Mouse (Mus musculus): ENCODE results near the gene Arhgdig. TPM values are rescaled to one million over a fixed set of nuclear protein-coding genes. Genes with fewer than 3 reads are reported as not detected.

The Arhgdig gene
- polyA plus RNA-seq, 1 experiment from 2014 or later: 10.5 TPM

GRCm38 (mm10) chr17:26235077-26235815 lies 27.7 kb upstream of the Arhgdig start:
- no peak overlapping the region for H3K4me2 ChIP-seq
- no peak overlapping the region for H3K4me3 ChIP-seq (replicated peaks)
- H3K4me1 ChIP-seq: peaks cover 12% of the 10 kb centered on the region; the same call in 1 of the 2 replicates
- H3K9ac ChIP-seq: no peak overlapping the region
- 53% methylated on average over 13 of the region's 13 CpGs for WGBS
- no peaks in the 10 kb centered on the region for H3K36me3 ChIP-seq (replicated peaks)
- H3K27me3 ChIP-seq: no peaks in the 10 kb centered on the region
- peak overlapping the region; percentile 31; the same call in 1 of the 2 replicates for H3K27ac ChIP-seq
- ATAC-seq (ENCODE audit: low FRiP score): no peak
- H3K9me3 ChIP-seq: no peaks in the 10 kb centered on the region

GRCm38 (mm10) chr17:26234386-26234785 lies 26.8 kb upstream of the Arhgdig start:
- Histone ChIP-seq H3K27ac (no peak overlapping the region), H3K9me3 (no peaks in the 10 kb centered on the region), H3K9ac (no peak overlapping the region), H3K4me2 (no peak overlapping the region), H3K4me3 (replicated peaks) (no peak overlapping the region), H3K36me3 (replicated peaks) (no peaks in the 10 kb centered on the region), H3K4me1 (peaks cover 12% of the 10 kb centered on the region; the same call in 1 of the 2 replicates), H3K27me3 (no peaks in the 10 kb centered on the region)
- 94% methylated on average over 8 of the region's 8 CpGs for WGBS
- no peak for ATAC-seq (ENCODE audit: low FRiP score)

GRCm38 (mm10) chr17:26232863-26233262 lies 25.3 kb upstream of the Arhgdig start:
- Histone ChIP-seq H3K4me2 (no peak overlapping the region), H3K27ac (no peak overlapping the region), H3K4me3 (replicated peaks) (no peak overlapping the region), H3K9ac (no peak overlapping the region), H3K9me3 (no peaks in the 10 kb centered on the region), H3K27me3 (no peaks in the 10 kb centered on the region), H3K36me3 (replicated peaks) (no peaks in the 10 kb centered on the region), H3K4me1 (peaks cover 12% of the 10 kb centered on the region; the same call in 1 of the 2 replicates)
- WGBS: 73% methylated on average over 8 of the region's 8 CpGs
- no peak for ATAC-seq (ENCODE audit: low FRiP score)

- 89% methylated on average over 5 of the region's 5 CpGs for WGBS
- H3K36me3 ChIP-seq (replicated peaks): no peaks in the 10 kb centered on the region
- H3K27me3 ChIP-seq: no peaks in the 10 kb centered on the region
- H3K4me3 ChIP-seq (replicated peaks): no peak overlapping the region
- H3K27ac ChIP-seq: no peak overlapping the region
- H3K4me2 ChIP-seq: no peak overlapping the region
- H3K4me1 ChIP-seq: peaks cover 12% of the 10 kb centered on the region; the same call in 1 of the 2 replicates
- H3K9ac ChIP-seq: no peak overlapping the region
- H3K9me3 ChIP-seq: no peaks in the 10 kb centered on the region
- no peak for ATAC-seq (ENCODE audit: low FRiP score)
Measured at GRCm38 (mm10) chr17:26231156-26231555, 23.6 kb upstream of the Arhgdig start.

- H3K4me2 ChIP-seq: no peak overlapping the region
- H3K36me3 ChIP-seq (replicated peaks): no peaks in the 10 kb centered on the region
- no peak for ATAC-seq (ENCODE audit: low FRiP score)
- H3K9me3 ChIP-seq: no peaks in the 10 kb centered on the region
- no peaks in the 10 kb centered on the region for H3K27me3 ChIP-seq
- H3K9ac ChIP-seq: no peak overlapping the region
- no peaks in the 10 kb centered on the region for H3K4me1 ChIP-seq
- H3K27ac ChIP-seq: no peak overlapping the region
- H3K4me3 ChIP-seq (replicated peaks): no peak overlapping the region
- 91% methylated on average over 5 of the region's 5 CpGs for WGBS
Measured at GRCm38 (mm10) chr17:26229776-26230175, 22.2 kb upstream of the Arhgdig start.

- Histone ChIP-seq H3K27ac (no peak overlapping the region), H3K4me1 (no peaks in the 10 kb centered on the region), H3K27me3 (no peaks in the 10 kb centered on the region), H3K36me3 (replicated peaks) (no peaks in the 10 kb centered on the region), H3K9me3 (no peaks in the 10 kb centered on the region), H3K4me3 (replicated peaks) (no peak overlapping the region), H3K4me2 (no peak overlapping the region), H3K9ac (no peak overlapping the region)
- ATAC-seq (ENCODE audit: low FRiP score): no peak
- WGBS: 91% methylated on average over 12 of the region's 12 CpGs
Measured at GRCm38 (mm10) chr17:26225150-26225549, 17.6 kb upstream of the Arhgdig start.

GRCm38 (mm10) chr17:26221508-26221907 lies 13.9 kb upstream of the Arhgdig start:
- Histone ChIP-seq H3K27ac (no peak overlapping the region), H3K4me2 (no peak overlapping the region), H3K4me1 (no peaks in the 10 kb centered on the region), H3K4me3 (replicated peaks) (no peak overlapping the region), H3K27me3 (no peaks in the 10 kb centered on the region), H3K9me3 (no peaks in the 10 kb centered on the region), H3K9ac (no peak overlapping the region), H3K36me3 (replicated peaks) (0 out of 2 replicates have a peak, but pooled peaks cover 3% of the 10 kb centered on the region)
- no peak for ATAC-seq (ENCODE audit: low FRiP score)
- WGBS: 87% methylated on average over 2 of the region's 2 CpGs

GRCm38 (mm10) chr17:26212681-26213080 lies 5.1 kb upstream of the Arhgdig start:
- Histone ChIP-seq H3K27ac (no peak overlapping the region), H3K9ac (no peak overlapping the region), H3K4me2 (no peak overlapping the region), H3K4me1 (no peaks in the 10 kb centered on the region), H3K4me3 (replicated peaks) (no peak overlapping the region), H3K9me3 (no peaks in the 10 kb centered on the region), H3K27me3 (no peaks in the 10 kb centered on the region), H3K36me3 (replicated peaks) (0 out of 2 replicates have a peak, but pooled peaks cover 9% of the 10 kb centered on the region)
- no peak for ATAC-seq (ENCODE audit: low FRiP score)
- 92% methylated on average over 11 of the region's 11 CpGs for WGBS

- no peak overlapping the region for H3K27ac ChIP-seq
- H3K9me3 ChIP-seq: no peaks in the 10 kb centered on the region
- H3K4me3 ChIP-seq (replicated peaks): no peak overlapping the region
- no peak overlapping the region for H3K4me2 ChIP-seq
- H3K36me3 ChIP-seq (replicated peaks): 0 out of 2 replicates have a peak, but pooled peaks cover 9% of the 10 kb centered on the region
- H3K27me3 ChIP-seq: no peaks in the 10 kb centered on the region
- no peaks in the 10 kb centered on the region for H3K4me1 ChIP-seq
- ATAC-seq (ENCODE audit: low FRiP score): no peak
- H3K9ac ChIP-seq: no peak overlapping the region
- 87% methylated on average over 7 of the region's 7 CpGs for WGBS
Measured at GRCm38 (mm10) chr17:26212241-26212640, 4.7 kb upstream of the Arhgdig start.

- no peak for ATAC-seq (ENCODE audit: low FRiP score)
- Histone ChIP-seq H3K27me3 (peaks cover 46% of the 10 kb centered on the region), H3K4me3 (replicated peaks) (no peak overlapping the region), H3K9ac (no peak overlapping the region), H3K4me2 (no peak overlapping the region), H3K4me1 (peaks cover 13% of the 10 kb centered on the region), H3K27ac (no peak overlapping the region), H3K9me3 (no peaks in the 10 kb centered on the region), H3K36me3 (replicated peaks) (no peaks in the 10 kb centered on the region)
- WGBS: 45% methylated on average over 1 of the region's 1 CpGs
Measured at GRCm38 (mm10) chr17:26206392-26206791, 1.2 kb downstream of the Arhgdig start.

GRCm38 (mm10) chr17:26204766-26205165 lies 2.8 kb downstream of the Arhgdig start:
- no peaks in the 10 kb centered on the region for H3K9me3 ChIP-seq
- no peak overlapping the region for H3K4me3 ChIP-seq (replicated peaks)
- no peak overlapping the region for H3K4me2 ChIP-seq
- H3K27ac ChIP-seq: no peak overlapping the region
- 33% methylated on average over 11 of the region's 11 CpGs for WGBS
- H3K9ac ChIP-seq: no peak overlapping the region
- H3K36me3 ChIP-seq (replicated peaks): no peaks in the 10 kb centered on the region
- peaks cover 23% of the 10 kb centered on the region for H3K4me1 ChIP-seq
- ATAC-seq (ENCODE audit: low FRiP score): no peak
- H3K27me3 ChIP-seq: peaks cover 62% of the 10 kb centered on the region

GRCm38 (mm10) chr17:26203321-26203811 lies 4.2 kb downstream of the Arhgdig start:
- H3K27me3 ChIP-seq: peaks cover 74% of the 10 kb centered on the region
- no peak overlapping the region for H3K27ac ChIP-seq
- ATAC-seq (ENCODE audit: low FRiP score): no peak

GRCm38 (mm10) chr17:26202737-26203136 lies 4.8 kb downstream of the Arhgdig start, which contains the start of gene Rgs11:
Gene Rgs11 (plus strand): TSS chr17:26202951.
- no peak for ATAC-seq (ENCODE audit: low FRiP score)
- H3K9me3 ChIP-seq: no peaks in the 10 kb centered on the region
- H3K4me2 ChIP-seq: peak within 1 kb of the TSS; percentile 61
- H3K9ac ChIP-seq: peak within 1 kb of the TSS; percentile 36
- peaks cover 74% of the 10 kb centered on the region for H3K27me3 ChIP-seq
- no peak within 1 kb of the TSS for H3K27ac ChIP-seq
- H3K4me3 ChIP-seq (replicated peaks): peak within 1 kb of the TSS; percentile 40
- WGBS: 2% methylated on average over 21 of the region's 22 CpGs
- peaks cover 23% of the 10 kb centered on the region for H3K4me1 ChIP-seq
- peaks cover 4% of the 10 kb centered on the region for H3K36me3 ChIP-seq (replicated peaks)

More at GRCm38 (mm10) chr17:26203321-26203811, 4.2 kb downstream of the Arhgdig start:
- H3K9ac ChIP-seq: peak overlapping the region; percentile 36
- no peaks in the 10 kb centered on the region for H3K9me3 ChIP-seq
- H3K4me3 ChIP-seq (replicated peaks): peak overlapping the region; percentile 40
- no peaks in the 10 kb centered on the region for H3K36me3 ChIP-seq (replicated peaks)
- H3K4me2 ChIP-seq: peak overlapping the region; percentile 61
- peaks cover 23% of the 10 kb centered on the region for H3K4me1 ChIP-seq
- under 1% methylated on average over 30 of the region's 30 CpGs for WGBS
